Mouse (Mus musculus) liver (tissue): ENCODE data around the gene G0s2.
A peak's percentile ranks its signal among the peaks of the same experiment; 100 is the strongest.

Experiments used
- DNase-seq: peaks from one replicate; pipeline ENCODE4 v3.0.0-alpha.2; 2020; ENCODE audit warnings: mixed read lengths

The G0s2 gene

GRCm38 (mm10) chr1:193272916-193273601 is at the start of gene G0s2:
TSS of gene G0s2 (minus strand) at chr1:193273217.
- peak; percentile 73 for DNase-seq

- DNase-seq: no peak
Measured at GRCm38 (mm10) chr1:193320398-193320797, 47.4 kb upstream of the G0s2 start.

DNA sequence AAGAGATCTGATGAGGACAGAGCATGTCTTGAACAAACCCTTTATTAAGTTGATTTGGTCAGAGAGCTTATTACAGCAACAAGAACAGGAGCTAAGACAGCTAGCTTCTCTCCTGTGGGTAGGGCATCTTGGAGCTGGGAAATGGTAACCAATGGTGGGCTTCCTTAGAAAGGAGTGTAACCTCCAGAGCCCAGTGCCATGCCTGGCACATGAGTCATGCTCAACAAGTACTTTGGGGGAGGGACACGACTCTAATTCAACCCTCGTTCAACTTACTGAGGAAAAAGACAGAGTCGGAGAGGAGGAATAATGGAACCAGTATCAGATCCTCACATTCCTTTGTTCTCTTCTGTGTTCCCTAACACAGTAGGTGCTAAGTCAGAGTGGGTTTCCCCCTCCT is 46.7 kb upstream of the G0s2 start:
- DNase-seq: no peak

DNA sequence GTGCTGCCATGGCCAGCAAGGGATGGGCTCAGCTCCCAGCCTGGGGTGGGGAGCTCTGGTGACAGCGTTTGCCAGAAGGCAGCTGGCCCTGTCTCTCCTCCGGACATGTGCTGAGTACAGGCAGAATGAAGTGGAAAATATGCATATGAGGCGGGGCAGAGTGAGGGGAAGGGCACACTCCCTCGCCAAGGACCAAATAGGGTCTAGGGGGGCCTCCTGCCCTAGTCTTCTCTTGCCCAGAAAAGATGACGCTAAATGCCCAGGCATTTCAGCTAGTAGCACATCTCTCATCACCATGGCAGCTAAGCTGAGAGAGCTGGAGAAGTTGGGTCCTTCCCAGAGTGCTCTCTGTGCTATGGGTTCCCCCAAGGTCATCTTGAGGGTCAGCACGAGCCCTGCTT is 44.1 kb upstream of the G0s2 start:
- DNase-seq: peak; percentile 12

DNA sequence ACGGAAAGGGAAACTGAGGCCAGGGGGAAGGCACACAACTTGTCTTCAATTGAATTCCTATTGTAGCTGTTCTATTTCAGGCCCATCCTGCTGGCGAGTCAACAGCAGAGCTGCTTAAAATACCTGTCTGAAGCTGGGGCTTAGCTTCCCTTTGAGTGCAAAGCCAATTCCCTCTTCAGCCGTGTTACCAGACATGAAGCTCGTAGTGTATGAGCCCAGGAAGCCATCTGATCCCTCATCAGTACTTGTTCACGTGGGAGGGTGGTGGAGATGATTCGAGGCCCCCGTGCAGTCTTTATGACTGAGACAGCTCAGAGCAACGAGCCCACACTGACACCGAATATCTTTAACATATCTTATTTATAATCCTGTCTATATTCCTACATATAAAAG is 43.3 kb upstream of the G0s2 start:
- no peak for DNase-seq

GRCm38 (mm10) chr1:193315705-193316357 is 42.8 kb upstream of the G0s2 start:
- peak; percentile 36 for DNase-seq

GRCm38 (mm10) chr1:193311596-193311995 is 38.6 kb upstream of the G0s2 start:
- DNase-seq: peak; percentile 55

GRCm38 (mm10) chr1:193310519-193311085 is 37.6 kb upstream of the G0s2 start:
- DNase-seq: no peak

DNA sequence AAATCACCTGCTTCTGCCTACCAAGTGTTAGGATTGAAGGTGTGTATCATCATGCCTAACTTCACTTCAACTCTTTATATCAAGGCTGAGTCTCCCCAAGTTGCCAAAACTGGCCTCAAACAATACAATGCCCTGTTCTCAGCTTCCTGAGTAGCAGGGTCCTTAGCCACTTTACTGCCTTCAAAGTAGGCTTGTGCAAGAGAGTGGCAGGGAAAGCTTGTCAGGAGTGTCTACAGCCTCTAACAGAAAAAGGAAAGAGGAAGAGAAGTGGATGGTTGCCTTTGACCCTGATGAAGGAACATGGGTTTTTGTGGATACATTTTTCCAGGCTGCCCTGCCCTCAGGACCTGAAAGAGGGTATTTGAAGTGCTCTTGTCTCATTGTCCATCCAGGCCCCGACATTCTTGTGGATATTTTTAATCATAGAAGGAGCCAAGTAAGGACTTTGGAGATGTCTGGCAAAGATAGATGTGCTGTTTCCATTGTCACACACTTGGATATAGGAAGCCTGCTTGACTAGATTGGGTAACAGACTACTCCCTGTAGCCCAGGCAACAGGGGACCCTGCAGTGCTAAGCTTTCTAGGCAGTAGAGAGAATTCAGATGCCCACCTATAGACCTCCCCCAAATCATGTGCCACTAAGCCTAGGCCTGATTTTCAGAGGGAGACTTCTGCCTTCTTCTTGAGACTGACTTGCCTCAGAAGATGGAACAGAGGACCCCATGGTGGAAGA is 36.9 kb upstream of the G0s2 start:
- DNase-seq: no peak

DNA sequence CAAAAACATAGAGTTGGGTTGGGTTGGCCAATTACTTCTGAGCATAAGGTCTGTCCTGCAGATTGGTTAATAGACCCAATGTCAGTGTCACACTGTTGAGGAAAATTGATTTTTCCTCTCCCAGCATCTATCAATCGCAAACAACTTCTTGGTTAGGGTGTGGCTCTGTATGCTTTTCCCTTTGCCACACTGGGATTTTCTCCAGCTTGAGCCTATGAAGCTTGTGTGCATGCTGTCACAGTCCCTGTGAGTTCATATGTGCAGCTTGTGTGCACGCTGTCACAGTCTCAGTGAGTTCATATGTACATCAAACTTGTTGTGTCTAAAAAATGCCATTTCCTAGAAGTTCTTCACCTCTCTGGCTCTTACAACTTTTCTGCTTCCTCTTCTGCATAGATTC is 33.8 kb upstream of the G0s2 start:
- DNase-seq: no peak

DNA sequence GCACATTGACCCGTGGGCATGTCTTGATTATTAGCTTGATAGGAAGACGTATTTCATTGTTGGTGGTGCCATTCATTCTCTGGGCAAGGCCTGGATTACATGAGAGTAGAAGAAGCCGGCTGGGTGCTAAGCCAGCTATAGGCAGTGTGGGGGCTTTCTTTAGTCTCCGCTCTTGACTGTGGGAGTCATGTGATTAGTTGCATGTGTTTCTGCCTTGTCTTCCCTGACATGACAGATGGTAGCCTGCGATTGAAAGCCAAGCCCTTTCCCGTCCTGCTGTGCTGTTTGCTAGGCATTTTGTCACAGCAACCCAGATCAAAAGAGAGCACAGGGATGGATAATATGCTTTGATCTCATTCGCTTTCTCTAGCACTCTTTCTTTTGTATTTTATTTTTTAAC is 32.4 kb upstream of the G0s2 start:
- DNase-seq: no peak

GRCm38 (mm10) chr1:193303096-193303495 is 30.1 kb upstream of the G0s2 start:
- DNase-seq: no peak

DNA sequence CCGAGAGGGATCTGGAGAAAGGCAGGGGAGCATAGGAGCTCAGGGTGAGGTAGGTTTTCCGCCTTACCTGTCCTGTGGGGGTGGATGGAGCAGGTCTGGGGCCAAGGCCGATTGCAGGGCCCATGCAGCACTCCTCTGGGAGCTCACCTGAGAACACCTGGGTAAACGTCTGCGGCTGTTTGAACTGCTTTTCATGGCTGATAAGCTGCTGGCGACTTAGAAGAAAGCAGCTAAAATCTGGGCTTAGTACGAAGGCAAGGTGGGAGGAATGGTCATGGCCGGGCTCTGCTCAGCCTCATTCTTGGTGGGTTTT is 29.0 kb upstream of the G0s2 start:
- no peak for DNase-seq

DNA sequence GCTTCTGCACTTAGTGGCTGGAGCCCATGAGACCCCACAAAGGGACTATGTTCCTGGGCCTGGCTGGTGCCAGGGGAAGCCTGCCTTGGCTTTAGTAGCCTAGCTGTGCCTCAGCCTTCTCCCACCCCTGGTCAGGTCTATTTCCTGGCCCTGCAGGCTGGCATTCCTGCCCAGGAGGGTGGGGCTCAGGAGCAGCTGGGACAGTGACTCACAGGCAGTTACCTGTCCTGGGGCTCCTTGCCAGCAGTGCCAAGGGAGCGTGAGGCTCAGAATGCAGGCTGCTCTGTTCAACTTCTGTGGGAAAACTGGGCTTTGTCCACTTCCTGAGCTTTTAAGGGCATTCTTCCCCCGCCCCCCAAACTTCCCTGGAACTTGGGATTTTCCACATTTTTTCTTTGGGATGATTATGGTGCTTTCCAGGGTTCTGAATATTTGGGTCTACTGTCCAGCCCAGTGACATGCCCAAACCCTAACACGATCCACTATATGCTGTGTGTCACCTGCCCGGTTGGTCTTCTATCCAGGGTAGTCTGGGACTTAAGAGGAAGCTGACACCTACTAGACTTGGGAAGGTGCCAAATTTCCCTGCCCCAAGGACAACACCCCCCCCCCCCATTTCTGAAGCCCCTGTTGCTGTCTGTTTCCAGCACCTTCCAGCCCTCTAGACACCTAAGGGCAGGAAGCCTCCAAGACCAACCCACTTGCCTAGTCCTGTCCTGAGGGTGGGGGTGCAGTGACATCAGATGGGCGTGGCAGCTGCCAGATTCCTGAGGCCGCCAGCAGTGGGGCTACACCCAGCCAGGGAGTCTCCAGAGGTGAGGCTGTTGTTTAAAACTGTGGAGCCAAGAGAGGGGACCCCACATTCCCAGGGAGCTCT is 28.4 kb upstream of the G0s2 start:
- DNase-seq: peak; percentile 12

GRCm38 (mm10) chr1:193299995-193300394 is 27.0 kb upstream of the G0s2 start:
- no peak for DNase-seq

GRCm38 (mm10) chr1:193298141-193298765 is 25.2 kb upstream of the G0s2 start:
- DNase-seq: no peak

DNA sequence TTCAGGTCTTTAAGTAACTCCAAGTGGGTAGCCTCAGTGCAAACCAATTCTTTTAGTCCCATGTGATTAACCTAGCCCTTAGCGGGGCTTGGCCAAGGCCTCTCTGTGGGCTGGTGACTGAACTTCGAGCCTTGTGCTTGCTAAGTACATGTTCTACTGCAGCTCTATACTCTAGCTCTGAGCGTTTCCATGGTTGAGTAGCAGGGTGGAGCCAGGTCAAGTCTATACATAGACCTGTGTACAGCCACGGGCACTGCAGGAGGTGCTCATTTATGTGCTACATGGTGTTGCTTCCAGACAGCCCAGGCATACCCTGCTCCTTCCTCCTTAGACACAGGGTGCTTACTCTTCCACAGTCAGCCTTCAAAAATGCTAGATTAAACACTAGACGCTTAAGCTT is 22.9 kb upstream of the G0s2 start:
- no peak for DNase-seq

- no peak for DNase-seq
Measured at GRCm38 (mm10) chr1:193293926-193294325, 20.9 kb upstream of the G0s2 start.

- DNase-seq: no peak
Measured at GRCm38 (mm10) chr1:193293039-193293438, 20.0 kb upstream of the G0s2 start.

DNA sequence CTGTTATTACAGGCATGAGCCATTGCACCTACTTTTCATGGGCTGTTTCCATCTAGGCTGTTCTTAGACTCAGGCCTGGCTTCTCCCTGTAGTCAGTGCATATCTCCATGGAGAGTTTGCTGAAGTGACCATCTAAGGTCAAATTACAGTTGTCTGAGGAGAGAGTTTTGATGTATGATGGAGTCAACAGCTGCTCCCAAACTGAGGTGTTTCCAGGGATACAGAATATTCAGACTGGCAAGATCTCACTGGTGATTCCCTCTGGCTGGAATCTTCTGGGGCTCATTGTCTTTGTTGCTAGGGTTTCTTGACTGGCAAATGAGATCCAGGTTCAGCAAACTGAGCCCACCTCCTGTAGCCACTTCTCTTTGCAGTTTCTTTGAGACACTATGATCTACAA is 17.7 kb upstream of the G0s2 start:
- no peak for DNase-seq

- no peak for DNase-seq
Measured at GRCm38 (mm10) chr1:193289914-193290313, 16.9 kb upstream of the G0s2 start.

DNA sequence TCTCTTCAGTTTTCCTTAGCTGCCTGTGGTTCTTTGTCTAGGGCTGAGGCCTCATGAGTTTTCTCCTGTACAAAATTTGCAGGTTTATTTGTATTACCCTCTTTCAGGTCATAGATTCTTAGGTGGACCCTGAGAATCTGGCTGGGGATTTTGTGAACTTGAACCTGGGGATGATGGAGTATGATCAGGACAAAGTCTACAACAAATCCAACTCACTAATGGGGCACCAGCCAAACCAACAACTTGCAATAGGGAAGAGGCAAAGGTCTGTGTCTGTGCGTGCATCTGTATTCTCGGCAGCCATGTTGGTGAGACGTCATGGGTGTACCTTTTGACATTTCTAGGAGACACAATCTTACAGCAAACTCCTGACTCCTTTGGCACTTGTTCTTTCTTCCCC is 16.1 kb upstream of the G0s2 start:
- no peak for DNase-seq
